ENCODE assay signal across 7 mouse cellular contexts in the genomic region with DNA sequence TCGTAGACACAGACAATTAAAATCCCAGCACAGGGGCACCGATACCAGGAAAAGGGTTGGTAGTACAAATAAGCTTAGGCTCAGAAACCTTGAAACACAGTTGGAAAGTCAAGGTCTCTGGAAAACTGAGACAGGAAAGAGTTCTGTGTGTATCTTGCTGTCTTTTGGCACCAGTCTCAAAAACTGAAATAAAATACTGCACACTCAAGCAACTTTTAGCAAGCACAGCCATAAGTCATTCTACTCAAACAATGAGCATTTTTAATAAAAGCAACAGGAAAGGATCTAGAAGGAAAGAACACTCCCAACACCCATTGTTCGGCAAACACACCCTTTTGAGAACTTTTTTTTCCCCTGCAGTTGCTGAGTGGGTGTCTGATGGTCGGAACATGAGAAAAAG. TPM values are rescaled to one million over a fixed set of nuclear protein-coding genes. Genes with fewer than 3 reads are reported as not detected.
A peak's percentile ranks its signal among the peaks of the same experiment; 100 is the strongest.
DNase-seq lines count a peak whose midpoint lies in the region; ATAC-seq and TF ChIP-seq lines count a peak whose summit lies in the region.

Fam171a1 (plus strand) TSS at position 359 of the 400 bp plus-strand sequence.

- no peaks in the 10 kb centered on the region for H3K4me1 ChIP-seq in intestine, embryonic 15.5 days (replicated peaks)
- no peaks in the 10 kb centered on the region; the same call in 1 of the 2 replicates for H3K4me1 ChIP-seq in midbrain, embryonic 15.5 days

- H3ac ChIP-seq in C2C12 (ENCODE audit: control insufficient read depth, insufficient read length, low read depth) = no peak within 1 kb of the TSS

- no peak within 1 kb of the TSS for H3K4me3 ChIP-seq in C2C12 (ENCODE audit: insufficient read depth, poor library complexity, severe bottlenecking)
- H3K4me3 ChIP-seq in intestine, embryonic 15.5 days (replicated peaks) = no peak within 1 kb of the TSS
- H3K4me3 ChIP-seq in midbrain, embryonic 15.5 days = no peak within 1 kb of the TSS

- no peaks in the 10 kb centered on the region for H3K27me3 ChIP-seq in C2C12 (ENCODE audit: control insufficient read depth, insufficient read depth, insufficient read length)
- H3K27me3 ChIP-seq in intestine, embryonic 15.5 days (replicated peaks) = no peaks in the 10 kb centered on the region
- no peaks in the 10 kb centered on the region for H3K27me3 ChIP-seq in midbrain, embryonic 15.5 days (replicated peaks)

- no peak within 1 kb of the TSS for H3K4me2 ChIP-seq in intestine, embryonic 15.5 days (replicated peaks)
- no peak within 1 kb of the TSS for H3K4me2 ChIP-seq in midbrain, embryonic 15.5 days

- TF ChIP-seq CTCF in C2C12 (IDR thresholded peaks at IDR 0.05; ENCODE audit: control insufficient read depth, insufficient read depth, insufficient read length) = no peak

- H3K36me3 ChIP-seq in C2C12 (ENCODE audit: control insufficient read depth, insufficient read depth) = no peaks in the 10 kb centered on the region
- no peaks in the 10 kb centered on the region for H3K36me3 ChIP-seq in intestine, embryonic 15.5 days
- H3K36me3 ChIP-seq in midbrain, embryonic 15.5 days (replicated peaks) = no peaks in the 10 kb centered on the region

- DNase-seq in adipocyte (ENCODE audit: low spot score) = peak; percentile 16
- no peak for DNase-seq in gonadal fat pad, adult 2 months (ENCODE audit: low read depth)
- no peak for DNase-seq in retina, postnatal 1 day
- DNase-seq in cerebellum, adult 9-10 months = no peak

- H3K9me3 ChIP-seq in intestine, embryonic 15.5 days = no peaks in the 10 kb centered on the region
- no peaks in the 10 kb centered on the region for H3K9me3 ChIP-seq in midbrain, embryonic 15.5 days

- no peak within 1 kb of the TSS for H3K27ac ChIP-seq in intestine, embryonic 15.5 days
- H3K27ac ChIP-seq in midbrain, embryonic 15.5 days = no peak within 1 kb of the TSS

- H3K9ac ChIP-seq in intestine, embryonic 15.5 days = no peak within 1 kb of the TSS
- H3K9ac ChIP-seq in midbrain, embryonic 15.5 days = no peak within 1 kb of the TSS

- no peak for ATAC-seq in intestine, embryonic 15.5 days
- no peak for ATAC-seq in midbrain, embryonic 15.5 days (replicated peaks)

- WGBS in intestine, embryonic 15.5 days = 62% methylated on average over 4 of the region's 4 CpGs
- 87% methylated on average over 4 of the region's 4 CpGs for WGBS in midbrain, embryonic 15.5 days

- H3K79me3 ChIP-seq in C2C12 (ENCODE audit: low read depth) = no peaks in the 10 kb centered on the region

- H3K79me2 ChIP-seq in C2C12 (ENCODE audit: control insufficient read depth, insufficient read depth) = peaks cover 7% of the 10 kb centered on the region

TF ChIP-seq in C2C12, 6 proteins besides CTCF, POLR2A, EP300 and RAD21:
- TF ChIP-seq USF1 (IDR thresholded peaks at IDR 0.05; ENCODE audit: low read depth) (no peak), CEBPB (IDR thresholded peaks at IDR 0.05; ENCODE audit: low read depth) (no peak), MYOD1 (IDR thresholded peaks at IDR 0.05; ENCODE audit: control insufficient read depth, insufficient read length, low read depth) (no peak), MAX (IDR thresholded peaks at IDR 0.05) (no peak), MYOG (IDR thresholded peaks at IDR 0.05; ENCODE audit: control insufficient read depth, extremely low read depth, insufficient read length) (no peak), FOSL1 (IDR thresholded peaks at IDR 0.05; ENCODE audit: insufficient read depth, low read length, poor library complexity, severe bottlenecking) (no peak)

RNA-seq across cellular contexts. Expression of gene Fam171a1, which starts in this region (rescaled TPM):
- polyA plus RNA-seq in C2C12 (2012; fragmentation: generic; extraction: Trizol) = 33.3 TPM
- polyA plus RNA-seq in gonadal fat pad, adult 2 months (2012; rRNA removed) = 22.1 and 26.9 TPM in 2 replicates
- 27.5 and 28.1 TPM in 2 replicates for polyA plus RNA-seq in intestine, embryonic 15.5 days (2015; fragmentation: Nextera tagmentation; extraction: Ambion mirVana)
- 48.3 and 49.8 TPM in 2 replicates for polyA plus RNA-seq in midbrain, embryonic 15.5 days (2015; fragmentation: Nextera tagmentation; extraction: Ambion mirVana)
